In genomic region chr15:57632537-57632936, GRCm38 (mm10) we compare ENCODE assay signal across 21 mouse cellular contexts.
DNase-seq lines count a peak whose midpoint lies in the region; ATAC-seq and TF ChIP-seq lines count a peak whose summit lies in the region.
"Had no signal": no experiment of that assay in that cellular context is flagged by ENCODE, and none has a peak within 500 bp of the region (broad histone marks: within the 10 kb centered on the region; RNA-seq: fewer than 3 reads in every experiment).

No protein-coding gene starts in this region.

- H3K27ac ChIP-seq in forebrain, embryonic 14.5 days (ENCODE audit: low read depth, low read length) = no peak overlapping the region
- H3K27ac ChIP-seq in forebrain, embryonic 16.5 days (ENCODE audit: low read length) = no peak overlapping the region
- H3K27ac ChIP-seq: hindbrain, embryonic 10.5 days; hindbrain, embryonic 13.5 days; intestine, embryonic 15.5 days had no signal

- intact Hi-C loops in heart, postnatal 25 days (cut with DNase I) = no loop called here

- no peak overlapping the region for H3K4me3 ChIP-seq in forebrain, embryonic 14.5 days (ENCODE audit: low read depth, low read length)
- H3K4me3 ChIP-seq in forebrain, embryonic 16.5 days (replicated peaks; ENCODE audit: low read length) = no peak overlapping the region
- H3K4me3 ChIP-seq: hindbrain, embryonic 10.5 days; hindbrain, embryonic 13.5 days; intestine, embryonic 15.5 days had no signal

- H3K9me3 ChIP-seq in forebrain, embryonic 14.5 days (replicated peaks; ENCODE audit: control insufficient read depth, low read length) = no peaks in the 10 kb centered on the region
- no peaks in the 10 kb centered on the region for H3K9me3 ChIP-seq in forebrain, embryonic 16.5 days (ENCODE audit: control insufficient read depth, low read length)
- H3K9me3 ChIP-seq: hindbrain, embryonic 10.5 days; hindbrain, embryonic 13.5 days; intestine, embryonic 15.5 days had no signal

- 75% methylated on average over 8 of the region's 8 CpGs for WGBS in forebrain, embryonic 14.5 days
- 70% methylated on average over 8 of the region's 8 CpGs for WGBS in forebrain, embryonic 16.5 days

- H3K4me1 ChIP-seq in forebrain, embryonic 14.5 days (ENCODE audit: control insufficient read depth, insufficient read depth, low read length) = no peaks in the 10 kb centered on the region
- peaks cover 4% of the 10 kb centered on the region; the same call in 1 of the 2 replicates for H3K4me1 ChIP-seq in forebrain, embryonic 16.5 days (replicated peaks; ENCODE audit: control insufficient read depth, insufficient read depth, low read length)
- H3K4me1 ChIP-seq: hindbrain, embryonic 10.5 days; hindbrain, embryonic 13.5 days; intestine, embryonic 15.5 days had no signal

- 0 out of 2 replicates have a peak, but pooled peaks have one; percentile 29 for ATAC-seq in forebrain, embryonic 14.5 days
- ATAC-seq in forebrain, embryonic 16.5 days = no peak
- ATAC-seq: CD4-positive, CD25-positive, alpha-beta regulatory T cell, adult 4 months; intestine, embryonic 15.5 days had no signal

- TF ChIP-seq CTCF in brain, embryonic 14.5 days (IDR thresholded peaks at IDR 0.05; ENCODE audit: borderline replicate concordance, extremely low read depth, insufficient read depth, insufficient read length) = no peak

- peak; percentile 7 for DNase-seq in forebrain, embryonic 14.5 days (ENCODE audit: low spot score)
- peak; percentile 74 for DNase-seq in heart, adult 11 months
- no peak for DNase-seq in heart, postnatal 25 days (ENCODE audit: low spot score)
- peak; percentile 51 for DNase-seq in brain, embryonic 14.5 days (ENCODE audit: low read depth)
- DNase-seq in thymus, postnatal 10 days (ENCODE audit: low spot score in 2 of 2) = no peak
- DNase-seq: adrenal gland, adult 2 months; adrenal gland, postnatal 14 days; cerebellum, adult 11-12 months; cerebellum, adult 8-10 months; cerebellum, postnatal 36 days; embryo, embryonic 11 days; gastrocnemius, postnatal 10 days; gastrocnemius, postnatal 36 days; heart, postnatal 36 days; kidney, adult 11 months had no signal

- no peak overlapping the region for H3K4me2 ChIP-seq in forebrain, embryonic 14.5 days (ENCODE audit: low read length)
- no peak overlapping the region for H3K4me2 ChIP-seq in forebrain, embryonic 16.5 days (ENCODE audit: low read length)
- H3K4me2 ChIP-seq: heart, embryonic 11.5 days; hindbrain, embryonic 13.5 days; intestine, embryonic 15.5 days had no signal

- H3K27me3 ChIP-seq in forebrain, embryonic 14.5 days (replicated peaks; ENCODE audit: control insufficient read depth, insufficient read depth, low read length) = no peaks in the 10 kb centered on the region
- no peaks in the 10 kb centered on the region for H3K27me3 ChIP-seq in forebrain, embryonic 16.5 days (replicated peaks; ENCODE audit: control insufficient read depth, insufficient read depth, low read length)
- H3K27me3 ChIP-seq: hindbrain, embryonic 13.5 days; intestine, embryonic 15.5 days had no signal

- no peaks in the 10 kb centered on the region for H3K36me3 ChIP-seq in forebrain, embryonic 14.5 days (ENCODE audit: control insufficient read depth, insufficient read depth, low read length)
- no peaks in the 10 kb centered on the region for H3K36me3 ChIP-seq in forebrain, embryonic 16.5 days (ENCODE audit: control insufficient read depth, insufficient read depth)
- H3K36me3 ChIP-seq: hindbrain, embryonic 10.5 days; hindbrain, embryonic 13.5 days; intestine, embryonic 15.5 days had no signal

- TF ChIP-seq POLR2A in brain, embryonic 14.5 days (IDR thresholded peaks at IDR 0.05; ENCODE audit: borderline replicate concordance, extremely low read depth, insufficient read depth, insufficient read length, poor library complexity, severe bottlenecking) = no peak

- H3K9ac ChIP-seq in forebrain, embryonic 14.5 days (ENCODE audit: low read length) = no peak overlapping the region
- H3K9ac ChIP-seq in forebrain, embryonic 16.5 days (replicated peaks; ENCODE audit: low read depth, low read length) = no peak overlapping the region
- H3K9ac ChIP-seq: hindbrain, embryonic 13.5 days; intestine, embryonic 15.5 days had no signal

Comparison
In these comparisons a context has a peak if more than half of its experiments do, and no peak if none do; other contexts are left out.
1. DNase-seq: peak in forebrain, embryonic 14.5 days (single experiment), heart, adult 11 months (single experiment) and brain, embryonic 14.5 days (single experiment); none in heart, postnatal 25 days (single experiment) and thymus, postnatal 10 days (0 of 2).